ENCODE assay signal across 10 mouse cellular contexts in genomic region chr8:121643384-121643783, GRCm38 (mm10). TPM values are rescaled to one million over a fixed set of nuclear protein-coding genes. Genes with fewer than 3 reads are reported as not detected.
DNase-seq lines count a peak whose midpoint lies in the region; ATAC-seq lines count a peak whose summit lies in the region.
"Had no signal": no experiment of that assay in that cellular context is flagged by ENCODE, and none has a peak within 500 bp of the region (broad histone marks: within the 10 kb centered on the region; RNA-seq: fewer than 3 reads in every experiment).

No protein-coding gene starts in this region.

- H3K4me2 ChIP-seq in kidney, embryonic 15.5 days: no peak overlapping the region
- H3K4me2 ChIP-seq: lung, embryonic 15.5 days; stomach, embryonic 15.5 days had no signal

- ATAC-seq in kidney, embryonic 15.5 days (replicated peaks; ENCODE audit: low FRiP score): no peak

- H3K9me3 ChIP-seq in kidney, embryonic 15.5 days (replicated peaks): no peaks in the 10 kb centered on the region
- H3K9me3 ChIP-seq in embryonic facial prominence, embryonic 10.5 days: no peaks in the 10 kb centered on the region
- H3K9me3 ChIP-seq: lung, embryonic 15.5 days; stomach, embryonic 15.5 days had no signal

- H3K4me3 ChIP-seq in kidney, embryonic 15.5 days (replicated peaks): no peak overlapping the region
- H3K4me3 ChIP-seq in embryonic facial prominence, embryonic 10.5 days: no peak overlapping the region
- no peak overlapping the region for H3K4me3 ChIP-seq in macrophage (ENCODE audit: inconsistent target)
- H3K4me3 ChIP-seq: lung, embryonic 15.5 days; stomach, embryonic 15.5 days had no signal

- peaks cover 60% of the 10 kb centered on the region for H3K4me1 ChIP-seq in kidney, embryonic 15.5 days
- H3K4me1 ChIP-seq in embryonic facial prominence, embryonic 10.5 days: peaks cover 45% of the 10 kb centered on the region

- H3K36me3 ChIP-seq in kidney, embryonic 15.5 days: no peaks in the 10 kb centered on the region
- peaks cover 20% of the 10 kb centered on the region; the same call in 1 of the 2 replicates for H3K36me3 ChIP-seq in embryonic facial prominence, embryonic 10.5 days (replicated peaks)
- no peaks in the 10 kb centered on the region for H3K36me3 ChIP-seq in macrophage (ENCODE audit: inconsistent target)
- H3K36me3 ChIP-seq: lung, embryonic 15.5 days; stomach, embryonic 15.5 days had no signal

- H3K27ac ChIP-seq in kidney, embryonic 15.5 days: 0 out of 2 replicates have a peak overlapping the region, but pooled peaks have one; percentile 14
- H3K27ac ChIP-seq in embryonic facial prominence, embryonic 10.5 days (replicated peaks): 0 out of 2 replicates have a peak overlapping the region, but pooled peaks have one; percentile 14
- H3K27ac ChIP-seq in macrophage: peak overlapping the region; percentile 76
- H3K27ac ChIP-seq: lung, embryonic 15.5 days; stomach, embryonic 15.5 days had no signal

- peaks cover 66% of the 10 kb centered on the region; the same call in 1 of the 2 replicates for H3K79me2 ChIP-seq in macrophage (ENCODE audit: inconsistent target)

- WGBS in kidney, embryonic 15.5 days: 71% methylated on average over 11 of the region's 11 CpGs
- WGBS in embryonic facial prominence, embryonic 10.5 days: 84% methylated on average over 11 of the region's 11 CpGs
- WGBS in macrophage (ENCODE audit: missing documents): 9% methylated on average over 11 of the region's 11 CpGs

- H3K9ac ChIP-seq in kidney, embryonic 15.5 days: no peak overlapping the region
- H3K9ac ChIP-seq: lung, embryonic 15.5 days; stomach, embryonic 15.5 days had no signal

- peak; percentile 14 to 41 for DNase-seq in adrenal gland, adult (ENCODE audit: inconsistent age in 2 of 2, low spot score in 1 of 2)
- no peak for DNase-seq in adrenal gland, adult 18-20 months (ENCODE audit: low spot score in 2 of 2)
- no peak for DNase-seq in kidney, adult 18-20 months
- DNase-seq in embryonic facial prominence, embryonic 10.5 days (ENCODE audit: low spot score): no peak
- DNase-seq in T-cell, adult 2 months (ENCODE audit: low spot score): no peak
- no peak for DNase-seq in spleen, postnatal 36 days (ENCODE audit: low spot score in 2 of 2)

- H3K27me3 ChIP-seq in kidney, embryonic 15.5 days: no peaks in the 10 kb centered on the region
- no peaks in the 10 kb centered on the region for H3K27me3 ChIP-seq in embryonic facial prominence, embryonic 10.5 days (replicated peaks; ENCODE audit: low read depth, poor library complexity, severe bottlenecking)
- H3K27me3 ChIP-seq: lung, embryonic 15.5 days; stomach, embryonic 15.5 days had no signal

RNA-seq across cellular contexts. Expression of gene Zcchc14, which starts 9.3 kb away (rescaled TPM):
- 10 to 100 TPM; 31.8 to 34.6 TPM for total RNA-seq in adrenal gland, adult 18-20 months (2021)
- polyA plus RNA-seq in kidney, embryonic 15.5 days (2015; fragmentation: Nextera tagmentation; extraction: Ambion mirVana): 16.3 and 17.2 TPM in 2 replicates
- polyA plus RNA-seq in embryonic facial prominence, embryonic 10.5 days (2016; fragmentation: Nextera tagmentation; extraction: Ambion mirVana): 15.0 and 17.3 TPM in 2 replicates
- total RNA-seq in macrophage (2018; cell fraction: chromatin; rRNA removed): 10 to 100 TPM in 22 of 26 experiments, 1 to 10 TPM in 4; 4.7 to 80.5 (median 15.8) TPM
- 1 to 10 TPM; 1.1 to 6.5 (median 2.6) TPM for total RNA-seq in macrophage (2018; cell fraction: cytosol; rRNA removed)
- 10 to 100 TPM in 8 of 26 experiments, 1 to 10 TPM in 18; 2.6 to 24.2 (median 6.3) TPM for total RNA-seq in macrophage (2018; cell fraction: nucleus; rRNA removed)
- 3.0 to 3.6 TPM (median 3.1 TPM) in 3 replicates for polyA plus RNA-seq in macrophage (2018)

RNA-seq across cellular contexts. Expression of gene Map1lc3b, which starts 53.2 kb away (rescaled TPM):
- 100 to 1,000 TPM; 177 to 185 TPM for total RNA-seq in adrenal gland, adult 18-20 months (2021)
- polyA plus RNA-seq in kidney, embryonic 15.5 days (2015; fragmentation: Nextera tagmentation; extraction: Ambion mirVana): 183 and 189 TPM in 2 replicates
- 199 and 215 TPM in 2 replicates for polyA plus RNA-seq in embryonic facial prominence, embryonic 10.5 days (2016; fragmentation: Nextera tagmentation; extraction: Ambion mirVana)
- 10 to 100 TPM; 36.1 to 89.7 (median 52.6) TPM for total RNA-seq in macrophage (2018; cell fraction: chromatin; rRNA removed)
- 100 to 1,000 TPM in 13 of 26 experiments, 10 to 100 TPM in 13; 74.3 to 164 (median 102) TPM for total RNA-seq in macrophage (2018; cell fraction: cytosol; rRNA removed)
- 10 to 100 TPM; 40.1 to 92.9 (median 52.1) TPM for total RNA-seq in macrophage (2018; cell fraction: nucleus; rRNA removed)
- 97.3 to 168 TPM (median 103 TPM) in 3 replicates for polyA plus RNA-seq in macrophage (2018)

Comparison
In these comparisons a context has a peak if more than half of its experiments do, and no peak if none do; other contexts are left out.
1. DNase-seq: peak in adrenal gland, adult (2 of 2); none in adrenal gland, adult 18-20 months (0 of 2), kidney, adult 18-20 months (single experiment), embryonic facial prominence, embryonic 10.5 days (single experiment), T-cell, adult 2 months (single experiment) and spleen, postnatal 36 days (0 of 2).
2. H3K27ac ChIP-seq: peak in every context shown above with its lines; median percentile 76 in macrophage; 14 in kidney, embryonic 15.5 days; 14 in embryonic facial prominence, embryonic 10.5 days.